ENCODE assay signal across 8 mouse cellular contexts in the genomic region with DNA sequence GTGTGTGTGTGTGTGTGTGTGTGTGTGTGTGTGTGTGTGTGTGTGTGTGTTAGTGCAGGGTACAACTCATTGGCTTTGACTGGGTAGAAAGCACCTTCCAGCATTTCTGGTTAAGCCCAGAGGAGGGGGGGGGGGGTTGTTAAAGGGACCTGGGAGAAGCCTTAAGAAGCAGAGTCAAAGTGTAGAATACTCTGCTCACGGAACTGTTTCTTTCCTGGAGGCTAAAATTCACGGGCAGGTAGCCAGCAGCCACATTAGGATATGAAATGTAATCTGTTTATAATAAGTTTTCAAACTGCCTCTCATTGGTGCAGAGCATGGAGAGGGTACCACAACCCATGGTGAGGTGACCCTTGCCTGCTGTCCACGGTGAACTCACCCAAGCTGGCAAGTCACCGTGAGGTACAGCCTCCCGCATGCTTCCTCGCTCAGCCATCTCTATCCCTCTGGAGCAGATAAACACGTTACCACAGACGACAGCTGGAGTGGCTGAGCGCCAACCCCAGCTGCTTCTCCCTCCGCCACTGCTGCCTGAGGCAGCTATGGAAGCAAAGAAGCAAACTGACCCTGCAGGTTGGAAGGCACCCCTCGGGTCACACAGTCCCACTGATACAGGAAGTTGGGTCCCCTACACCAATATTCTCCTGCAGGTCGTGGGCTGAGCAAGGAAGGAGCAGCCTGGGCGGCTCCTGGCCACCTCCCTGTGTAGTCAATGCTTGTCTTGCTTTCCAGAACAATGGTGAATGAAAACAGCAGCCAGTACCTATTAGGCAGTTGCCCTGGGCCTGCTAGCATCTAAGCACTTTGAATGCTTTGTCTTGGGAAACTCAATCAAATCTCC.
A peak's percentile ranks its signal among the peaks of the same experiment; 100 is the strongest.
DNase-seq lines count a peak whose midpoint lies in the region; ATAC-seq and TF ChIP-seq lines count a peak whose summit lies in the region.

No protein-coding gene starts in this region.

- H3K4me3 ChIP-seq in lung, embryonic 14.5 days (ENCODE audit: low read depth, low read length), result no peak overlapping the region
- H3K4me3 ChIP-seq in embryonic facial prominence, embryonic 12.5 days, result no peak overlapping the region
- H3K4me3 ChIP-seq in liver, embryonic 11.5 days (ENCODE audit: low read depth, low read length), result no peak overlapping the region

- peak overlapping the region; percentile 66; the same call in 1 of the 2 replicates for H3K27ac ChIP-seq in lung, embryonic 14.5 days (ENCODE audit: low read depth)
- H3K27ac ChIP-seq in embryonic facial prominence, embryonic 12.5 days, result peak overlapping the region; percentile 73
- no peak overlapping the region for H3K27ac ChIP-seq in liver, embryonic 11.5 days (ENCODE audit: low read depth, low read length)

- no peaks in the 10 kb centered on the region for H3K27me3 ChIP-seq in lung, embryonic 14.5 days (ENCODE audit: insufficient read depth, low read length)
- no peaks in the 10 kb centered on the region for H3K27me3 ChIP-seq in embryonic facial prominence, embryonic 12.5 days
- H3K27me3 ChIP-seq in liver, embryonic 11.5 days (replicated peaks; ENCODE audit: control insufficient read depth, insufficient read depth, low read length), result no peaks in the 10 kb centered on the region

- DNase-seq in lung, embryonic 14.5 days, result peak; percentile 92
- no peak for DNase-seq in lung, postnatal 25 days (ENCODE audit: low spot score)
- peak; percentile 64 to 76 for DNase-seq in heart, adult 9 months (ENCODE audit: low spot score in 2 of 2)
- peak; percentile 83 for DNase-seq in kidney, postnatal 10 days
- peak; percentile 27 for DNase-seq in retina, embryonic 14.5 days (ENCODE audit: low spot score)
- DNase-seq in liver, embryonic 11.5 days (ENCODE audit: low spot score), result no peak
- DNase-seq in Muller cell, postnatal 12 days (ENCODE audit: inconsistent ontology term), result no peak

- peaks cover 18% of the 10 kb centered on the region; the same call in 1 of the 2 replicates for H3K4me1 ChIP-seq in lung, embryonic 14.5 days (ENCODE audit: insufficient read depth)
- H3K4me1 ChIP-seq in embryonic facial prominence, embryonic 12.5 days, result peaks cover 14% of the 10 kb centered on the region
- H3K4me1 ChIP-seq in liver, embryonic 11.5 days (replicated peaks; ENCODE audit: control insufficient read depth, insufficient read depth, low read length), result 0 out of 2 replicates have a peak, but pooled peaks cover 3% of the 10 kb centered on the region

- TF ChIP-seq CTCF in lung, embryonic 14.5 days (IDR thresholded peaks at IDR 0.05; ENCODE audit: low read depth), result no peak

- H3K4me2 ChIP-seq in lung, embryonic 14.5 days, result peak overlapping the region; percentile 10; the same call in 1 of the 2 replicates
- 0 out of 2 replicates have a peak overlapping the region, but pooled peaks have one; percentile 27 for H3K4me2 ChIP-seq in embryonic facial prominence, embryonic 12.5 days (replicated peaks)
- no peak overlapping the region for H3K4me2 ChIP-seq in liver, embryonic 11.5 days

- H3K9me3 ChIP-seq in lung, embryonic 14.5 days (ENCODE audit: low read depth, low read length), result no peaks in the 10 kb centered on the region
- no peaks in the 10 kb centered on the region for H3K9me3 ChIP-seq in embryonic facial prominence, embryonic 12.5 days
- H3K9me3 ChIP-seq in liver, embryonic 11.5 days (ENCODE audit: control insufficient read depth, low read length), result no peaks in the 10 kb centered on the region

- no peak overlapping the region for H3K9ac ChIP-seq in lung, embryonic 14.5 days
- H3K9ac ChIP-seq in embryonic facial prominence, embryonic 12.5 days, result no peak overlapping the region; the same call in 1 of the 2 replicates
- H3K9ac ChIP-seq in liver, embryonic 11.5 days (ENCODE audit: low read depth, low read length), result no peak overlapping the region

- peak; percentile 83 for ATAC-seq in lung, embryonic 14.5 days (ENCODE audit: insufficient read depth)
- peak; percentile 76 for ATAC-seq in embryonic facial prominence, embryonic 12.5 days (ENCODE audit: insufficient number of reproducible peaks, insufficient read depth, low FRiP score, low TSS enrichment)
- no peak for ATAC-seq in liver, embryonic 11.5 days (replicated peaks; ENCODE audit: low FRiP score)

- whole genome bisulfite sequencing in lung, embryonic 14.5 days, result 13% methylated on average over 13 of the region's 13 CpGs
- 19% methylated on average over 13 of the region's 13 CpGs for WGBS in embryonic facial prominence, embryonic 12.5 days
- WGBS in liver, embryonic 11.5 days, result 46% methylated on average over 13 of the region's 13 CpGs

- no peaks in the 10 kb centered on the region for H3K36me3 ChIP-seq in lung, embryonic 14.5 days (ENCODE audit: insufficient read depth)
- H3K36me3 ChIP-seq in embryonic facial prominence, embryonic 12.5 days, result no peaks in the 10 kb centered on the region
- no peaks in the 10 kb centered on the region for H3K36me3 ChIP-seq in liver, embryonic 11.5 days (ENCODE audit: control insufficient read depth, insufficient read depth, low read length)

Comparison
In these comparisons a context has a peak if more than half of its experiments do, and no peak if none do; other contexts are left out.
1. DNase-seq: peak in lung, embryonic 14.5 days (single experiment), heart, adult 9 months (2 of 2), kidney, postnatal 10 days (single experiment) and retina, embryonic 14.5 days (single experiment); none in lung, postnatal 25 days (single experiment), liver, embryonic 11.5 days (single experiment) and Muller cell, postnatal 12 days (single experiment).